Mouse (Mus musculus): ENCODE measurements at regions not wholly inside any gene's neighbourhood (a gene's known extent, or its start where the extent isn't known, plus 50 kb on each side); places are given as distances from the start of the nearest gene placed in this dataset.

DNA sequence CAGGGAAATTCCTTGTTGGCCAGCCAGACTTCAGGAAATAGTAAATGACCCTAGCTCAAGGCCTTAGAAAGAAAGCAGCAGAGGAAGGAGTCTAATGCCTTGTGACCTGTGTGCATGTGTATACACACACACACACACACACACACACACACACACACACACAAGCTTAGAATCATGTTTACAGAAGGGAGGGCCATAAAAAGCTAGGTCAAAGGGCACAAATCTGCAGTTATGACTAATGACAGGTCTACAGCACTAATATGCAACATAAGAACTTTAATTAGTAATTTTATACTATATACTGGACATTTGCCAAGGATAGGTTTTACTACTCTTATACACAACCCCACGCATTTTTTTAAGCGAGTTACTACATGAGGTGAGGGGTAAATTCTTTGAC is 149.4 kb downstream of the Nr2f2 start:
- no peak for DNase-seq

DNA sequence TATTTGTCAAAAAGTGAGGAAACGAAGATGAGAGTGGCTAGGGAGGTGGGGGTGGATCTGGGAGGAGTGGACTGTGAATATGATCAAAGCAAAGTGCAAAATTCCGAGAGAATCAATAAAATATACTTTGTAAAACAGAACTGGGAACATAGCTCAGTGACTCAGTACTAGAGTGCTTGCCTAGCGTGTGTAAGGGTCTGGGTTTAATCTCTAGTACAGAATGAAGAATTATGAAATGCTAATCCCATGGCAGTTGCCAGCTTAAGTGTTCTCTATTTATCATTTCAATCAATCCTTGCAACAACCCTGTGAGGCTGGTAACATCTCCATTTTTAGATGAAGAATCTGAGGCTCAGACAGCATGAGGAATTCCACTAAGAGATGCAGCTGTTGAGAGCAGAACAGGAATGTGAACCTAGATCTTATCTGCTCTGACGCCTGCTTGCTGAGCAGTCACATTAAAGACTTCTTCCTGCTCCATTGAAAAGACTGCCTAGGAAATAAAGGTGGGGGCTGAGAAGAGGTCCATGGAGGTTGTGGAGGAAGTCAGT is 152.5 kb downstream of the Nr2f2 start:
- DNase-seq = no peak

DNA sequence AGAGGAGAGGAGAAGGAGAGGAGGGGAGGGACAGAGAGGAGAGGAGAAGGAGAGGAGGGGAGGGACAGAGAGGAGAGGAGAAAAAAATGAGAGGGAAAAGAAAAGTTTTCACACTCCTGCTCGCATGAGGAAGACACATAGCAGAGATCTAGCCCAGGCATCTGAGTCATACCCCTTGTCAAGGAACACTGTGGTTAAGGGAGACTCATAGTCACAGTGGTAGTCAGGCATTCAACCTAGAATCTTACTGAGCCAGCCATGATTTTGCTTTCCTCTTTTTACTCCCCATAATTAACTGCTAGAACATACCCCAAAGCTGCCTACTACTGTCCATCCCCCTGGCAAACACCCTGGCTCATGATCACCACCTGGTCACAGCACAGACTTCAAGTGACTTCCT is 160.6 kb downstream of the Nr2f2 start:
- DNase-seq = no peak

DNA sequence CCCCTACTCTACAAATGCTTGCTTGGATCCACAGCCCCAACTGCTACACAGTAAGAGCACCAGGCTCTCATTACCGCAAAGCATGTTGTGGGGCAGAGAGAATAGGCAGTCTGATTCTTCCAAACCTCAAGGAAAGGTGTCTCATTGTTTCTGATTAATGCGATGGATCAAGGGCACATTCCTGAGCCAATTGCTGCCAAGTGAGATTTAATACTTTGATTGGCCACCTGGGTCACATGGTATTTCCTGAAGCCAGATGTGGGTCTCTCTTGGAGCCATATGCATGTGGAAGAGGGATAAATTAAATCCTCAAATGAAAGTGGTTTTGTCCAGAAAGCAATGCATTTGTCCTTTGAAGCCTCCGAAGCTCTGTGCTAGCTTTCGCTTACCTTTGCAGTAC is 166.3 kb downstream of the Nr2f2 start:
- no peak for DNase-seq

DNA sequence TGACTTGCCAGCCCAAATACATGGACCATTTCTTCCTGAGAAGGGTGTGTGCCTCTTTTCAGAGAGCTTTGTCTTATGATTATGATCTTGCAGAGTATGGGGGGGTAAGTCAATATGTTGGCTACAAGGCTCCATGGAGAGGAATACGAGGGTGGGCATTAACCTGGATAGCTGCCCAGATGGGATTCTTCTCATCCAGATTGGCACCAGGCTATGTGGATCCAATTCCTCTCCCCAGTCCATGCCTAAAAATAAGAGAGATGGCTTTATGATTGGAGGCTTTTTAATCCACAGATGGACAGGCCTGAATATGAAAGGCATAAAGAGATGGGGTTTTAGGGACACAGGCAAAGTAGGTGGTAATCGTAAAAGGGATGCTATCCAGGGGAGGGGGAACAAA is 187.6 kb downstream of the Nr2f2 start:
- no peak for DNase-seq

DNA sequence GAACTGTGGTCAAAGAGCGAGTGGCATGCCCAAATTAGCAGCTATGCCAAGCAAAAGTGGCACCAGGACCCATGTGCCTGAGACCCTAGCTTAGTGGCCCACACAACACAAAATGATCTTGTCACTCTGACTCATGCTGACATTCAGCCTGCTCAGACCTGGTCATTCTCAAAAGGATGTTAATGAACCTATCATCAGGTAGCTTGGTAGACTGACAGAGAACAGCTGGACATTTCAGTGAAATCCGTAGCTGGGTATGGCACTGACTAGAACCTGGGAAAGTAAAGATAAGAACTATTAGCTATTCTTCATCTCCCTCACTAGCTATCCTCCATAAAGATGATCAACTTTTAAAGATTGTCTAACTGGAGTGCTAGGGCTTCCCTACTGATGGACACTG is 188.5 kb downstream of the Nr2f2 start:
- DNase-seq = no peak

DNA sequence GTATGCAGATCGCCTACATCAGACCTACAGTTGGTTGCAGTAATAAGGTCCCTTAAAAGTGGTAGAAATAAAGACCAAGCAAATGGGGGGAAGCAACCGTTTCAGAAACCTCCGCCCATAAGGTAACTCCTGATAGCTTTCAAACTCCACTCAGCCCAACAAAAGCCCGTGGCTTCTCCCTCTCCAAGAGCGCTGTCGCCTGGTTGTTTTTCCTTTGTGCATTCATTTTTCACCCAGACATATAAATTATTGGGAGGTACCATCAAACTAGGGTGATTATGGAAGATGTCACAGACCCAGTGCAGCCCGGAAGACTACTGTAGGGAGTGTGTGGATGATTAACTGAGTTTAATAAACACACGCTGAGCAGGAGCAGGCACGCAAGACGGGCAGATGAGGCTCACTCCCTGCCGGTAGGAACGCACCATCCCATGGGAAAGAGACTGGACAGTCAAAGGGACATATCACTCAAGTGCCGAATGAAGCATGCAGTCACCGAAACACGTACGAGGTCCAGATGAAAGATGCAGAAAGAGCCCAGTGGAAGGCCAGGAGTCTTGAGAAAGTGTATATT is 189.8 kb downstream of the Nr2f2 start:
- DNase-seq = no peak

DNA sequence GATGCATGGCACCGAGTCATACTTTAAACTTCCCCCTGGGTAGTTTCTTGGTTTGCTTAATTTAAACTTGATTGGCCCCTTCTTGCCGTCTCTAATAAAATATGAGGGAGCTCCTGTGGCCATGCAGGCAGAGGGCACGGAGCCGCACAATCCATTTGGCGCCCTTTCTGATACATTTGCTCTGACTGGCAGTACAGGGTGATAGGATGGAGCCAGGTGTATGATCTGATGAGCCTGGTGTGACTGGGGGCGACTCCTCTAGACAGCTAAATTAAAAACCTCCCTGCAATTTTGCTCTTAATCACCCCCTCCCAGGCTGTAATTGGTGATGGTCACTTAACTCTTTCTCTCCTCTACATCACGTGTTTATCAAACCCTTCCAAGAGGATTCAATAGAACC is 190.4 kb downstream of the Nr2f2 start:
- no peak for DNase-seq

DNA sequence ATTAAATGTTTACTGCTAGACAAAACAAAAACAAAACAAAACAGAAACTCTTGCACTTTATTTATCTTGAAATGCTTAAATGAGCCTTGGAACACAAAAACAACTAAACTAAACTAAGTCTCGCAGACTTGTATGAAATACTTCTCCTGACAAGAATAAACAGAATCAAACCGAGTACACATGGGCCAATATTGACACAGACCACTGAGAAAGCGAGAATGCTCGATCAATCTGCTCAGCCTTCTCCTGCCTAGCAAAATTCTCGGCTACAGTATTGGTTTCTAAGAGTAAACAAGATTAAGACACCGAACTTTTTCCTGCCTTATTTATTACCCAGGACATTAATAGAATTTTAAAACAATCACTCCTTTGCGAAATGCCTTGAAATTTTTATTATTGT is 194.1 kb downstream of the Nr2f2 start:
- DNase-seq = no peak

DNA sequence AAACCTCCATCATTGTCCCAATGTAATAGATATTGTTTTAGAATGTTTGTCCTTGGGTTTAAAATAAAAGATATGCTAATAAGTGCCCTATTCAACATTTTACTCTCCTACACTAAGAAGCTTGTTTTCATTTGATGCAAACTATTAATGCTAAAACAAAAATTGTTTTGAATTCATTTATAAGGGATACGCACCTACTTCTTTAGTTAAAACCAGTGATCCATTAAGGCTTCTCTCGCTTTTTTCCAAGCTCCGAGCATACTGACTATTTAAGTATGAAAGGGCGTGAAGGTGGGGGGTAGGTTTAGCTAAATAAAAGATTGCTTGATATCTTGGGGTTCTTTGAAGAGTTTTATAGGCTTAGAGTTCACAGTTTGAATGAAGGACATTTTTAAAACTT is 195.1 kb downstream of the Nr2f2 start:
- no peak for DNase-seq

DNA sequence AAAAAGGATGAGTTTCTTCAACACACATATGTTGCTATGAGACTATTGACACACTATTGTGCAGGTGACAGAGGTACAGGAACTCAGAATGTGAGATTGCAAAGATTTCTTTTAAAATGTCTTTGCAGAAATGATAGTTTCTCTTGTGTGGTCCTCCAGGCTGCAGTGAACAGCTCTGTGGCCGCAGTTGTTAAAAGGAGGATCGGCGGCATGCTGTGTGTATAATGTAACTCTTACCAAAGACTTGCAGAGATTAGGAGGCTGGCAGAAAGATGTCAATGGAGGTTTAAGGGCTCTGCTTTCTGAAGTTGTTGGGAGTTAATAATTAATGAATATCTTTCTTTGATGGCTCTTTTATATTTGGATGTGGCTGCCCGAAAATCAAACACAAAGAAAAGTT is 198.5 kb downstream of the Nr2f2 start:
- DNase-seq = no peak

DNA sequence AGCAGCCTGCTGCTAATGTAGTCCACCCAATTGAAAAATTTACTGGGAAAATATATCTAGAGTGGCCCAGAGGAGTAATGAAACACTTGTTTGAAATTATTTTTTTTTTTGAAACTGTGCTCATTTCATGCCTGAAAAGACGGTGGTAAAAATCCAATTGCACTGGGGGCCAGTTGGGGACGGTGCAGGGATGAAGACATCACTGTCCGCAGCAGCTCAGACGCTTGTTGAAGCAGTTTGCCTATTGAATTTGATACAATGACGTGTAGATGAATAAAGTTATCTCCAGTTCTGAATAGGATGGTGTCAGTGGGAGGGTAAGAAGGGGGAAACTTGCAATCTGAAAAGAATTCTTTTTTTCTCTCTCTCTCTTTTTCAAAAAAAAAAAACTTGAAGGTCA is 200.5 kb downstream of the Nr2f2 start:
- no peak for DNase-seq

DNA sequence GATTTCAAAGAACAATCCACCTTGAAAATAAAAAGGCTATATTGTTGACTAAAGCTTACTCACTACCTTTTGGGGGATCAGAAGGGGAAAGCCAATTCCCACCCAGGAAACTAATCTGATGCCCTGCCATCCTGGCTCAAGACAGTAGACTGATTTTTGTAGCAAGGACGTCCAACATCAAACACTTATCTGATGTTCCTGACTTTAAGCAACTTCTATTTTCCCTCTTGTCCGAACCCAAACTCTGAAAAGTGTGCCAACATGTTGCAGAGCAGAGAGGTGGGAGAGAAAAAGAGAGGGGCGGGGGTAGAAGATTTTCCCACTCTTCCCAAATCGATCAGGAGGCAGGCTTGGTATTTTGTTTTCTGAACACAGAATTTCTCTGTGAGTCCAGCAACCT is 201.0 kb downstream of the Nr2f2 start:
- DNase-seq = no peak

DNA sequence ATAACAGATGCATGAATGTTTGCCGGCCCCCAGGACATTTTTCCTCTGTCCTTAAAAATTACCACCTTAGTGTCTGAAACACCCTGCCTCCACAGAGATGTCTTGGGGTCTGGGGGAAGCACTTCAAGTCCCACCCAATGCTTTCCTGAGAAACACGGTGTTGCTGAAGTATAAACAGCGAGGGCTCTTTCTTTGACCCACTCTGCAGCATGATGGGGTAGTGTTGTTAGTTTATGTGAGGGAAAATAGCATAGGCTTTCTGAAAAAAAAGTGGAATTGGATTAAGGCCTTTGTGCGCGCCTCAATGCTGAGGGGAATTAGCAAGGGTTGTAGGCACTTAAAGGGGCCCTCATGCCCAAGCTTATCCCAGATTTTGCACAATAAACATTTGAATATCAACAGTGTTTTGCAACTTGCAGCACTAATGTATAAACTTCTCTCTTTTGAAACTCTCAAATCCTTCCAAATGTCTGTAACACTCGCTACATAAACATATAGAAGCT is 201.8 kb downstream of the Nr2f2 start:
- no peak for DNase-seq

DNA sequence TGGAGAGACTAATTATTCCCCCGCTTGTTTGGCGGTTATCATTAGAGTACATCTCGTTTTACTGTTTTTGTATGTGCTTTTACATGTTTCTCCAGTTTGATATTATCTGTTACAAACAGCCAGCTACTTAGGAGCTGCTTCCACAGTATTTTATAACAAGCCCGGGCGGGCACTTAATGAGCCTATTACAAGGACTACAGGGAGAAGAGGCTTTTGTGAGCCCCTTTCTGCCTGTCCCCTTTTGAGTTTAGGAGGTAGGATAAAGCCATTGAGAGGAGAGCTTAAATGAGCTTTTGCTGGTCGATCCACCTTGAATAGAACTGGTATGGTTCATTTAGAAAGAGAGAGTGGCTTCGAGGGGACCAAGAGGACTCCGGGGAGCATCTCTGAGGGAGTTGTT is 208.0 kb downstream of the Nr2f2 start:
- DNase-seq = no peak

DNA sequence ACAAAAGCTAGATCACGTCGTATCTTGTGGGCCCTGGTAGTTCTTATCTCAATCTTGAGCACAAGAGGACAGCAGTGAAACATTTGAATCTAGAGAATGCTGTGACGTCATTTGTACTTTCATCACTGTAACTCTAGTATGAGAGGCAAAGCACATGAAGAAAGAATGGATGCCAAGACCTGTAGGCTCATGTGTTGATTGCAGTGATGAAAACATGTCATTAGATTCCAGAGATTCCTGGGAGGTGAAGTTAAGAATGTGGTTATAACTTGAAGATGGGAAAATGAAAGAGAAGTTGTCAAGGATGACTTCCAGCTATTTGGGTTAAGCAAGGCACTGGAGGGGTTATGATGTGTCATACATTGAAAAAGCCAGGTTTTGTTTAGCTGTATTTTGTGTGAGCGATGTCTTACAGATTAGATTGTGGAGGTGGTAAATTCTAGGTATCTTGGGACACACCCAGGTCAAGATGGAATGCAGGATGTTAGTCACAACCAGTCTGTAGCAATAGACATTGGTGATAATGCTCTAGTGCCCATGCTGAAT is 221.7 kb downstream of the Nr2f2 start:
- DNase-seq = no peak

DNA sequence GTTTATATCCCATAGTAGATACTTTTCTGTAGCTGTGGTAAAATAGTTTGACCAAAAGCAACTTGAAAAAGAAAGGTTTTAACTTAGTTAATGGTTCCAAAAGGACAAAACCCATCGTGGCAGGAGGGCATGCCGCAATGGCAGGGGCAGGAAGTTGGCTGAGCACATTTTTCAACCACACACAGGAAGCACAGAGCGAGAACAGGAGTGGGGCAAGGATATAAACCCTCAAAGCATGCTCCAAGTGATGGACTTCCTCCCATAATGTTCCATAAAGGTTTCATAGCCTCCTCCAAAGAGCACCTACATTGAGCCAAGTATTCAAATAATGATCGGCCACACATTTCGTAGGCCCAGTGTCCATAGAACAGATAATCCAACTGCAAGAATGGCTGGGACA is 229.7 kb downstream of the Nr2f2 start:
- no peak for DNase-seq

DNA sequence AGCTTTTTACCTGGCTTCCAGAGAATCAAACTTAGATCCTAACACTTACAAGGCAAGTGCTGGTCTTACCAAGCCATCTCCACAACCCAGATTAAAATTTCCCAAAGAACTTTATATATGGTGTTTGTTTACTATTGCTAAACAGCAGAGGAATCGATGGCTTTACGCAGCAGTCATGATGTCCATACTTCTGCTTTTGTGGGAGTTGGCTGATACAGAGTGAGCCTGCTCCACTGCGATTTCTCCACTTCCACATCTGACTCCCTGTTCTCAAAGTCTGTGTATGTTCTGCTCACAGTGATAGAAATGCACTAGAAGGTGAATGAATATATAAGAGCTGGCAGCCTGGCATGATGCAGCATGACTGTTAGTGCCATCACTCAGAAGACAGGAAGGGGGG is 231.1 kb downstream of the Nr2f2 start:
- no peak for DNase-seq

DNA sequence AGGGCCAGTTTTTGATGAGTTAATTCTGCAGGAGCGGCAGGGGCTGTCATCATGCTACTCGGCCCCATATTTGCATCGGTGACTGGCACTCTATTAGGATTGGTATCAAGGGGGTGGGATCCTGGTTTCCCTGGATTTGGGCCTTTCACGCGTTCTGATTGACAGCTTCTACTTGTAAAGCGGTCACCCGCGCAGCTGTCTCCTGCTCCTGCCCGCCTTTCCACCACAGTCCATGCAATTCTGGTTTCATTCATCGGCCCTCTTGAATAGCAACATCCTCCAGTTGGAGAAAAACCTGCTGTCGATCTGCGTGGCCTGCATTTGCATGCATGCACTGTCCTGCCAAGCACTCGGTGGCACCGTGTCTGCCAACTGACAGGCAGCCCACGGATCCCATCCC is 236.6 kb downstream of the Nr2f2 start:
- DNase-seq = no peak

DNA sequence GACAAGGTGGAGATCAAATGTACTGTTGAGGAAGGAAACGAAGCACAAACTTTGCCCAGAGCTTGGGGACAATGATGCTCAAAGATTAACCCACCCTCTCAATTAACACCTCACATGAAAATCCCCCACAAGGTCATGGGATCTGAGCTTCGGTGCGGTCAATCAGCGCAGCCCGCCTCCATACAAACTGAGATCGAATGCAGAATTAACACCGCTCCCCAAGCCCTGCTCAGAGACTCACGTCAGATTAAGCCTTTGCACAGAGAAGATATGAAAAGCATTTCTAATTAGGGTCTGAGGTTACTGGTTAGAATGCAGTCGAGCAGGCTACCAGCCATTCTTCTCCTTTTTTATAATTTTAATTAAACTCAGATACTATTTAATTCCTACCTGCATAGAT is 243.7 kb downstream of the Nr2f2 start:
- DNase-seq = no peak

DNA sequence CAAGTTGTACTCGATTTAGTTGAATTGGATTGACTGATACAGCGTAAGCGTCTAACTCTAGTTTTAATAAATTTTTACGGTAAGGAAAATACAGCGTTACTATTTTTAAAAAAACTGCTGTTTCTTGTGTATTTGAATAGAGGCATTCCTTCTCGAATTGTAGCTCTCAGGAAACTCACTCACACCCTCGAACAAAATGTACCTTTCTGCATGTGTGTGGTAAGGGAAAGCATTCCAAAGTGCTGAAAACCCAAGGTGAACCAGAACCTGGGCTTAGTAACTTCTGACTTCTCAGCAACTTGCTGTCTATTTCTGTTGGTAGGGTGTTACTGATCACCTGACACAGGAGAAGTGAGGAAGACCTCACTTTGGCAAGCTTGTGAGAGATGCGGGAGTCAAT is 247.0 kb downstream of the Nr2f2 start:
- no peak for DNase-seq

DNA sequence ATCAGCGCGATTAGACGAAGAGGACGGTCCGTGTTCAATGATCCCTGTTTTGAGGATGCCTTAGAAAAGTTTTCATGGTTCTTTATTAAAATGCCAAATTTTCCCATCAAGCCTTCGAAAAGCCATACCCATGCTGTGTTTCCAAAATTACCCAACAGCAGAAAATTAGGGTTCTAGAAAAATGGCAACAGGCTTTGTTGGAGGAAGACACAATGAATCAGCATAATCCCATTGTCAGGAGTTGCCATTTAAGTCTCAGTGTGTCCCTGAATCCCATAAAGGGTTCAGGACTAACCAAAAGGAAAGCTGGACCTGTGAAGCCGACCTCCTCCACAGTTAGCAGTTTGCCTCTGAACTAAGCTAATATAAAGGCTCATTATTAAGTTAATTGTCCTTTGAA is 247.6 kb downstream of the Nr2f2 start:
- DNase-seq = no peak

DNA sequence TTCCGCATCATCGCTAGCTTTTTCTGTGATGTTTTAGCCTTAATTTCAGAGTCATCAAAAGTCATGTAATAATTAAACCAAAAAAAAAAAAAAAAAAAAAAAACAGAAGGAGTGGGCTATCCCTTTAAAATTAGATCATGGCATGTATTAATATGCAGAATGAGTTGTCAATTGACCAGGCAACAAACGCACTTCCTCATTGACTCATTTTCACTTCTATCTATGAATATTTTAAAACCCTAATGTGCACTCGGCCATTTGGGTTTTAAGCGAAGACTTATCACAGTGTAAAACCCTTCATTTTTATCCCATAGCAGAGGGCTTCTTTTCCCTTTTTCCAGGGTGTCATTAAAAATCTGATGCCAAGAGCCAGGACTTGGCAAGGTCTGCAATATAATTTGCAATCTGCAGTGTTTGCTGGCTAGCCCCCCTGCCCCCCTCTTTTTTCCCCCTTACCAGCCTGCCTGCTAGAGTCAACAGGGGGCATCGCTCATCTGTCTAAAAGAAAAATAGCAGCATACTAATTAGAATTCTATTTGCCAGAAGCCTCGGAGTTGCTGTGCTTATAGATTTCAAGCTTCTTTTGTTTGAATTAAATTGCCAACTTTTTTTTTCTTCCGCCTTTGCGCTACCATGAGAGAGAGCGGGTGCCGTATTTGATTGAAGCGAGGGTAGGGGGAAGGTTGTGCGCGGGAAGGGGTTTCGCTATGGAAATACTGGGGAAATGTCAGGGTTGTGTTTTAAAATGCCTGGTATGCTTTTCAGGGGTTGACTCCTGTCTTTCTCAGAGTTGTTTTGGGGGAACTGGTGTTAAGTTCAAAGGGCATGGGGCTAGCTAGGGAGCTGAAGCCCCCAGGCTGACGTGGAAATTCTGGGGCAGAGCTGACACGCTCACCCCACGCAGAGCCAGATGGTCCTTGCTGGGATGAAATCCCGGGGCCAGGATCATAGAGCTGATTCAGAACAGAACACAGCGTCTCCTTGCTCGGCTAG is 248.3 kb downstream of the Nr2f2 start:
- no peak for DNase-seq

DNA sequence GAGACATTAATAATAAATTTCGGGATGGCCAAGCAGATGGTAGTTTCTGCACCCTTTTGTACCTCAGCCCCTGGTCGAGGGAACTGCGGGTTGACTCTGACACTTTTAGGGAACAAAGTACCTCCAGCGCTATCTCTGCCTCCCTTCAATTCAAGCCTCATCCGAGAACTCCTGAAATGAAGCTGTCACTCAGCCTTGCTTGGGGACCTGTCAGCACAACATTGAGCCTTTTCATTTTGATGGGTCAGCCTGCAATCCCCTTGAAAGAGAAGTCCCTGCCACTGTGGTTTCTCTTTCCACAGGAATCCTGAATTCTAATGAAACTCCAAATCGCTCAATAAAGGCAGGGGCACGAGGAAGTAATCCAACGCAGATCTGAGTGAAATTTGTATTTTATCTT is 257.5 kb downstream of the Nr2f2 start:
- DNase-seq = no peak
